Mouse (Mus musculus) adrenal gland, adult 18-20 months (tissue): ENCODE measurements around the gene Icam5. TPM values are rescaled to one million over a fixed set of nuclear protein-coding genes. Genes with fewer than 3 reads are reported as not detected.

Experiments
- microRNA-seq, 2 experiments: library from miRNA; unstranded; fragments of <30 nt; microRNA quantifications; one replicate each; pipeline ENCODE4 v1.2.0; 2021; ENCODE audit warnings: borderline number of aligned reads in 2 of 2
- total RNA-seq, 2 experiments: library from RNA; stranded (reverse); gene quantifications; 1 replicate in 1 of 2; 2 replicates in 1 of 2; pipeline ENCODE4 v1.2.3; 2021

The Icam5 gene
- total RNA-seq, 2 experiments from 2014 or later: 0.13 to 0.23 TPM

Small RNAs within 50 kb of the gene (microRNA-seq; reads per million reads assigned to microRNA genes)
- gene Mir1900: 0 reads per million in 2 experiments
- gene Mir7082: 0.61 to 0.95 reads per million in 2 experiments

Other genes with a start within 250 kb of the Icam5 start
- gene Col5a3, start 217.0 kb upstream of the Icam5 start, total RNA-seq: 100 to 1,000 TPM; 123 to 412 TPM
- gene Rdh8, start 213.6 kb upstream of the Icam5 start, total RNA-seq: not detected
- gene A230050P20Rik, start 163.4 kb upstream of the Icam5 start, total RNA-seq: 10 to 100 TPM; 14.7 to 17.5 TPM
- gene Angptl6, start 152.3 kb upstream of the Icam5 start, total RNA-seq: 1 to 10 TPM; 3.2 to 3.6 TPM
- gene Ppan, start 143.9 kb upstream of the Icam5 start, total RNA-seq: 10 to 100 TPM; 39.8 to 41.1 TPM
- gene Eif3g, start 133.4 kb upstream of the Icam5 start, total RNA-seq: 100 to 1,000 TPM; 156 to 162 TPM
- 10 to 100 TPM; 33.6 to 34.9 TPM for gene Dnmt1, start 72.2 kb upstream of the Icam5 start, total RNA-seq
- 10 to 100 TPM; 18.3 to 22.0 TPM for gene S1pr2, start 55.3 kb upstream of the Icam5 start, total RNA-seq
- gene Mrpl4, start 29.3 kb upstream of the Icam5 start, total RNA-seq: 100 to 1,000 TPM; 122 to 124 TPM
- 10 to 100 TPM in 1 of 2 experiments, 1 to 10 TPM in 1; 9.0 to 31.8 TPM for gene Icam1, start 16.1 kb upstream of the Icam5 start, total RNA-seq
- 1 to 10 TPM; 1.2 to 4.8 TPM for gene Icam4, start 2.7 kb upstream of the Icam5 start, total RNA-seq
- gene Zglp1, start 35.0 kb downstream of the Icam5 start, total RNA-seq: not detected
- under 1 TPM; 0.53 to 0.80 TPM for gene Gm49373, start 41.0 kb downstream of the Icam5 start, total RNA-seq
- 10 to 100 TPM; 38.3 to 39.2 TPM for gene Fdx1l, start 41.5 kb downstream of the Icam5 start, total RNA-seq
- 1 to 10 TPM; 1.8 to 1.9 TPM for gene Gm38431, start 59.9 kb downstream of the Icam5 start, total RNA-seq
- gene Raver1, start 59.9 kb downstream of the Icam5 start, total RNA-seq: 10 to 100 TPM; 42.9 to 47.1 TPM
- gene Tyk2, start 99.2 kb downstream of the Icam5 start, total RNA-seq: 10 to 100 TPM; 14.0 to 14.5 TPM
- gene Cdc37, start 117.9 kb downstream of the Icam5 start, total RNA-seq: 100 to 1,000 TPM; 175 to 181 TPM
- 10 to 100 TPM in 1 of 2 experiments, 1 to 10 TPM in 1; 6.2 to 13.3 TPM for gene Pde4a, start 133.6 kb downstream of the Icam5 start, total RNA-seq
- 10 to 100 TPM; 44.9 to 51.2 TPM for gene Keap1, start 207.3 kb downstream of the Icam5 start, total RNA-seq
- gene S1pr5, start 216.4 kb downstream of the Icam5 start, total RNA-seq: 1 to 10 TPM in 1 of 2 experiments, under 1 TPM in 1; 0.50 to 1.0 TPM
- gene Atg4d, start 233.2 kb downstream of the Icam5 start, total RNA-seq: 10 to 100 TPM; 39.9 to 52.6 TPM